Mouse (Mus musculus) erythroblast, embryonic 14.5 days (primary cell): ENCODE measurements around the gene Myom3.

Source experiments
- GATA1 ChIP-seq: IDR thresholded peaks from 2 replicates; pipeline ENCODE4 v1.6.1; 2012; ENCODE audit warnings: low read length, inconsistent platforms, mixed read lengths
- TAL1 ChIP-seq: IDR thresholded peaks from 3 replicates; pipeline ENCODE4 v1.6.1; 2012; ENCODE audit warnings: low read length, inconsistent platforms, mixed read lengths

DNA sequence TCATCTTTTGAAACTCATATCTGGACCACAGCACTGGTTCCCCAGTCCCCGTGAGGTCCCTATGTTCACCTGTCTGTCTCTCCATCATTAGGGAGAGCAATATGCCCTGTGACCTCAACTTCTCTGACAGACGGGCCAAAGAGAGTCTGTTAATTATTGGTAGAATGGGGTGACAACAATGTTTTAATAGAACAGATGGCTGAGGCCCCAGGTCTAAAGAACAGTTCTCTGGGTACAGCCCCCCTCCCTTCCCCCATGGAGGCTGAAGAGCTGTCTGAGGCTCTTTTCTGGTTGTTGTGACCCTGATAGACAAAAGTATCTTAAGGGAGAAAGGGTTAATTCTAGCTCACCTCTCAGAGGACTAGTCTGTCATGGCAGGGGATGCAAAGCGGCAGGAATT, 58.9 kb downstream of the Myom3 start:
- TF ChIP-seq GATA1 (no peak), TAL1 (no peak)
